Mouse (Mus musculus) heart, embryonic 12.5 days (tissue): ENCODE measurements around the gene Mcrip1. TPM values are rescaled to one million over a fixed set of nuclear protein-coding genes. Genes with fewer than 3 reads are reported as not detected.

ENCODE experiments used
- ATAC-seq: fragments of 200-750 bp; cut with Nextera tagmentation; 2 replicates; pipeline ENCODE4 v1.8.0; 2017; ENCODE audit warnings: moderate TSS enrichment, moderate library complexity; ENCODE audit not compliant: insufficient number of reproducible peaks, low FRiP score
- H3K27ac ChIP-seq: fragments of 300-500 bp; sonication (generic); 2 replicates; pipeline ENCODE4 v1.5.1; 2016; ENCODE audit warnings: mild to moderate bottlenecking, moderate library complexity; ENCODE audit not compliant: poor library complexity, severe bottlenecking
- H3K27me3 ChIP-seq: fragments of 300-500 bp; sonication (generic); replicated peaks from 2 replicates; pipeline ENCODE4 v1.6.1; 2016; ENCODE audit warnings: mild to moderate bottlenecking, moderate library complexity
- H3K36me3 ChIP-seq: fragments of 300-500 bp; sonication (generic); 2 replicates; pipeline ENCODE4 v1.6.1; 2016; ENCODE audit warnings: mild to moderate bottlenecking, moderate library complexity
- H3K4me1 ChIP-seq: fragments of 300-500 bp; sonication (generic); replicated peaks from 2 replicates; pipeline ENCODE4 v1.6.1; 2016; ENCODE audit warnings: mild to moderate bottlenecking
- H3K4me2 ChIP-seq: fragments of 300-500 bp; sonication (generic); 2 replicates; pipeline ENCODE4 v1.6.1; 2016; ENCODE audit warnings: mild to moderate bottlenecking, moderate library complexity
- H3K4me3 ChIP-seq: fragments of 300-500 bp; sonication (generic); 2 replicates; pipeline ENCODE4 v1.5.1; 2016; ENCODE audit warnings: mild to moderate bottlenecking
- H3K9ac ChIP-seq: fragments of 300-500 bp; sonication (generic); 2 replicates; pipeline ENCODE4 v1.6.1; 2016; ENCODE audit warnings: mild to moderate bottlenecking, moderate library complexity
- H3K9me3 ChIP-seq: fragments of 300-500 bp; sonication (generic); replicated peaks from 2 replicates; pipeline ENCODE4 v1.6.1; 2016; ENCODE audit warnings: mild to moderate bottlenecking, moderate library complexity
- WGBS: fragments of 180-500 bp; shearing (Covaris S2); methylation state at CpG from one replicate; pipeline ENCODE4 v1.1.7; 2016; 5-methylcytosine and 5-hydroxymethylcytosine counted together
- polyA plus RNA-seq: library from polyadenylated mRNA; unstranded; fragments of >200 nt; fragmentation: Nextera tagmentation; extraction: Ambion mirVana; gene quantifications from 2 replicates; pipeline ENCODE4 v1.2.1, GENCODE M21; 2016

The Mcrip1 gene
- polyA plus RNA-seq, 1 experiment from 2014 or later, result 126 TPM

DNA sequence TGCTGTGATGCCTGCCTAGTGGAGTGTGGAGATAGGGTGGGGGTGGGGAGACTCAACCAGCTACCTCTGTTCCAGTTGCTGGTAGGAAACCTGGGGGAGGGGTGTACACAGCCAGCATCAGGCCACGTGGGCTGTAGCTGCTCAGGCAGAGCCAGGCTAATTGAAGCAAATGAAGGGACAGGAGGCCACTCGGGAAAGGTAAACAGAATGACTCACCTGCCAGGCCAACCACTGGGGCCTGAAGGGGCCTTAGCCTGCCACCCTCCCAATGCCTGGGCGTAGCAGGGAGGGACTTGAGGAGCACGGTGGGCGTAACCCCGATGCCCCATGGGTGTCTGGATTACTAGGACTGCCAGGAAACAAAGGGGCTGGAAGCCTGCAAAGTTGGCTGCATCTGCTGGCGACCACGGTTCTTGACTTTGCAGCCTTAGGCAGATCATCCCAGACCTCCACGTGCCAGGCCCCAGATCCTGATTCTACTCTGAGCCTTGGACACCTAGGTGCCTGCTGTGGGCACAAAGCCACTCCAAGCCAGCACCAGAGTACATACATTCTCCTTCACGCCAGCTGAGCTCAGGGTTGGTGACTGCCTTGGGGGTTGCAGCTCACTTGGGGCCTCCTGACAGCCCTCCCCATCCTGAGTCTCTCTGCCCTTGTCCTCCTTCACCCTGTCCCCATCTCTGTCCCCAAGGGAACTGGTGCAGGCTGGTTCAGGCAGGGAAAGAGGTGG is 10.1 kb downstream of the Mcrip1 start:
- Histone ChIP-seq H3K9ac (peak overlapping the region; percentile 29; the same call in 1 of the 2 replicates), H3K4me3 (no peak overlapping the region), H3K4me2 (no peak overlapping the region), H3K4me1 (peaks cover 35% of the 10 kb centered on the region), H3K9me3 (no peaks in the 10 kb centered on the region), H3K27me3 (peaks cover 28% of the 10 kb centered on the region), H3K36me3 (peaks cover 27% of the 10 kb centered on the region), H3K27ac (no peak overlapping the region)
- WGBS, result 34% methylated on average over 10 of the region's 10 CpGs
- no peak for ATAC-seq

DNA sequence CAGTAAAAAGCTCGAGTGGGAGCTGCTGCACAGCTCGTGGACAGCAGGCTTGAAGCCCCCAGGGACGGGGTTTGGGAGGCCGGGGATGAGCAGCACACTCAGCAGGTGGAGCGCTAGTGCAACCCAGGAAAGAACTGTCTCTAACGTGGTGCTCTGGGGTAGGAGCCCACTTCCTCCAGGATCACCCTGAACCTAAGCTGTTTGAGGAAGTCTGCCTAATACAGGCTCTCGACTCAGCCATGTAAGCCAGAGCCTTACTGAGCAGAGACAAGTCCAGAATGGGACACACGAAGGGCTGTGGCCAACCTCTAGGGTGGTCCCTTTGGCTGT is 10.6 kb downstream of the Mcrip1 start:
- H3K27ac ChIP-seq, result no peak overlapping the region
- H3K4me1 ChIP-seq, result peaks cover 35% of the 10 kb centered on the region
- H3K36me3 ChIP-seq, result peaks cover 22% of the 10 kb centered on the region
- H3K27me3 ChIP-seq, result peaks cover 34% of the 10 kb centered on the region
- 48% methylated on average over 8 of the region's 8 CpGs for WGBS
- H3K4me3 ChIP-seq, result no peak overlapping the region
- no peak overlapping the region for H3K4me2 ChIP-seq
- no peaks in the 10 kb centered on the region for H3K9me3 ChIP-seq
- H3K9ac ChIP-seq, result no peak overlapping the region
- ATAC-seq, result no peak

DNA sequence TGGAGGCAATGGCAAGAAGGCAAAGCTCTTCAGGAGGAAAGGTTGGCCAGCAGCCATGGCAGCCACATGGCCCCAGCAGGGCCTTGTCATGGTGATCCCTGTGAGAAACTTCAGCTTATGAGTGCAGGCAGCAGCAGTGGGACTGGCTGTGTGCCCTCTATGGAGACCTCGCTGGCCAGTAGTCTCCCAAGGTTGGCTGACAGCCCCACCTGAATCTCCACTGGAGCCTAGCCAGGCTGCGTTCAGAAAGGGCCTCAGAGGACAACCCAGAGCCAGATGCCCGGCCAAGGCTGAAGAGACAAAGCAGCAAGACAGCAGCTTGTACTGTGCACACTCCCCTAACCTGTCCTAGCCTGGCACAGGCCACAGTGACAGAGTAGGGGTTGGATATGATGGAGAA is 11.0 kb downstream of the Mcrip1 start:
- no peak overlapping the region for H3K27ac ChIP-seq
- H3K36me3 ChIP-seq, result peaks cover 18% of the 10 kb centered on the region
- no peak overlapping the region for H3K4me3 ChIP-seq
- H3K9ac ChIP-seq, result no peak overlapping the region
- H3K27me3 ChIP-seq, result peaks cover 38% of the 10 kb centered on the region
- 71% methylated on average over 3 of the region's 3 CpGs for WGBS
- peaks cover 35% of the 10 kb centered on the region for H3K4me1 ChIP-seq
- H3K9me3 ChIP-seq, result no peaks in the 10 kb centered on the region
- ATAC-seq, result no peak
- no peak overlapping the region for H3K4me2 ChIP-seq

DNA sequence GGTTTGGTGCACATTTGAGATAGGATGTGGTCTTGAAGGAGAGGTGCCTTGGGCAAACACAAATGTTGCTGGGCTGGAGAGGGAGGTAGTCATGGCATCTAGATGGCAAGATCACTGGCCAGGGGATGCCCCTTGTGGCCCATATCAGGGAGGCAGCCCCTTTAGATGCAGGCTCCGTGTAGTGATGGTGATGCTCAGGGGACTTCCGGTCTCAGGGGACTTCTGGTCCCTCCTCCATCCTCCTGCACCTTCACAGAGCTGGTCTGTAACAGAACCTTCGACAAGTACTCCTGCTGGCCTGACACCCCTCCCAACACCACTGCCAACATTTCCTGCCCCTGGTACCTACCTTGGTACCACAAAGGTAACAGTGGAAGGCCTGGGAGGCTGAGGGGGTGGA is 13.7 kb downstream of the Mcrip1 start:
- Histone ChIP-seq H3K4me2 (no peak overlapping the region), H3K36me3 (no peaks in the 10 kb centered on the region), H3K9ac (no peak overlapping the region), H3K9me3 (no peaks in the 10 kb centered on the region), H3K4me3 (no peak overlapping the region), H3K27ac (no peak overlapping the region), H3K27me3 (peaks cover 65% of the 10 kb centered on the region), H3K4me1 (peaks cover 33% of the 10 kb centered on the region)
- 76% methylated on average over 3 of the region's 3 CpGs for WGBS
- ATAC-seq, result no peak

GRCm38 (mm10) chr11:120535145-120535544 is 14.4 kb downstream of the Mcrip1 start:
- Histone ChIP-seq H3K27me3 (peaks cover 71% of the 10 kb centered on the region), H3K36me3 (no peaks in the 10 kb centered on the region)
- 44% methylated on average over 3 of the region's 3 CpGs for WGBS

DNA sequence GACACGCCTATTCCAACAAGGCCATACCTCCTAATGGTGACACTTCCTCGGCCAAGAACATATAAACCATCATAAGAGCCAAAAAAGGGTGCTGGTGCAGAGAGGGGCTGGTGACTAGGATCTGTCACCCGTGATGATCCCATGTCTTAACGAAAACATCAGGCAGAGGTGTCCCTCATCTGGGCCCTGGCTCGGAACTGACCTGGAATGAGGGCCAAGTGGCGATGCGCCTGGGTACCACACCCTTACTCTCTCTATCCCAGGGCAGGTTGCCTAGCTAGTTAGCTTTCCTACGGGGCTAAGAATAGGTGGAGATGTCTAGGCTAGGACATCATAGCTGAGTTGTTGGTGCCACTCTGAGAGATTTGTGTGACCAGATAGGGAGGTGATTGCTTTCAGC is 15.4 kb downstream of the Mcrip1 start:
- Histone ChIP-seq H3K36me3 (no peaks in the 10 kb centered on the region), H3K4me1 (peaks cover 30% of the 10 kb centered on the region), H3K27me3 (peaks cover 82% of the 10 kb centered on the region), H3K4me2 (no peak overlapping the region), H3K9ac (no peak overlapping the region), H3K9me3 (no peaks in the 10 kb centered on the region), H3K27ac (no peak overlapping the region), H3K4me3 (no peak overlapping the region)
- 78% methylated on average over 8 of the region's 8 CpGs for WGBS
- ATAC-seq, result no peak

More at GRCm38 (mm10) chr11:120535145-120535544, 14.4 kb downstream of the Mcrip1 start:
- no peak overlapping the region for H3K4me3 ChIP-seq
- H3K4me1 ChIP-seq, result peaks cover 39% of the 10 kb centered on the region
- H3K4me2 ChIP-seq, result no peak overlapping the region
- 0 out of 2 replicates have a peak overlapping the region, but pooled peaks have one; percentile 36 for H3K9ac ChIP-seq
- no peak overlapping the region for H3K27ac ChIP-seq
- H3K9me3 ChIP-seq, result no peaks in the 10 kb centered on the region
- no peak for ATAC-seq

DNA sequence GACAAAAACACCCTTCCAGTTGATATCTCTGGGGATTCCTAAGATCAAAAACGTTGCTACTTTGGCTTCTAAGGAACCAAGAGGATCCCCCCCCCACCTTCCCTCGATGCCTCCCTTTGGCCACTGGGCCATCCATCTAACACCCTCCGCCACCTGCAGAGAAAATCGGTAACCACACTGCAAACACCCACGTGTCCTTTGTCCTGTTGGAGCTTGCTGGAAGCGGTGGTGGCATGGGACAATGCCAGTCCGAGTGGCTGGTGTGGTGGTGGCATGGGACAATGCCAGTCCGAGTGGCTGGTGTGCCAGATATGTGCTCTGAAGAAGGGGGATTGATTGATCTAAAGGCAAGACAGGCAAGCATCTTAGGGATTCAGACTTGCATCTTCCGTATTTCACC is 17.9 kb downstream of the Mcrip1 start:
- Histone ChIP-seq H3K4me3 (no peak overlapping the region), H3K4me1 (peaks cover 22% of the 10 kb centered on the region), H3K4me2 (no peak overlapping the region), H3K9ac (no peak overlapping the region), H3K9me3 (no peaks in the 10 kb centered on the region), H3K36me3 (no peaks in the 10 kb centered on the region), H3K27me3 (peaks cover 90% of the 10 kb centered on the region), H3K27ac (no peak overlapping the region)
- WGBS, result 26% methylated on average over 9 of the region's 9 CpGs
- ATAC-seq, result no peak

GRCm38 (mm10) chr11:120530085-120530964 is 19.2 kb downstream of the Mcrip1 start, which contains the start of gene Gcgr:
Gcgr (plus strand) TSS chr11:120530699.
- WGBS, result 9% methylated on average over 56 of the region's 62 CpGs
- no peaks in the 10 kb centered on the region for H3K9me3 ChIP-seq
- peak within 1 kb of the TSS; percentile 76 for H3K4me2 ChIP-seq
- peak within 1 kb of the TSS; percentile 49 for H3K4me3 ChIP-seq
- ATAC-seq, result peak; percentile 30; the same call in 1 of the 2 replicates
- no peaks in the 10 kb centered on the region for H3K36me3 ChIP-seq
- H3K27ac ChIP-seq, result no peak within 1 kb of the TSS
- H3K4me1 ChIP-seq, result peaks cover 20% of the 10 kb centered on the region
- H3K9ac ChIP-seq, result peak within 1 kb of the TSS; percentile 66
- H3K27me3 ChIP-seq, result peaks cover 80% of the 10 kb centered on the region

GRCm38 (mm10) chr11:120528903-120529302 is 20.6 kb downstream of the Mcrip1 start:
- H3K36me3 ChIP-seq, result no peaks in the 10 kb centered on the region
- H3K4me2 ChIP-seq, result no peak overlapping the region
- H3K4me1 ChIP-seq, result peaks cover 16% of the 10 kb centered on the region
- ATAC-seq, result no peak
- no peak overlapping the region for H3K9ac ChIP-seq
- no peaks in the 10 kb centered on the region for H3K9me3 ChIP-seq
- no peak overlapping the region for H3K4me3 ChIP-seq
- whole genome bisulfite sequencing, result 63% methylated on average over 4 of the region's 4 CpGs
- H3K27me3 ChIP-seq, result peaks cover 66% of the 10 kb centered on the region
- no peak overlapping the region for H3K27ac ChIP-seq

DNA sequence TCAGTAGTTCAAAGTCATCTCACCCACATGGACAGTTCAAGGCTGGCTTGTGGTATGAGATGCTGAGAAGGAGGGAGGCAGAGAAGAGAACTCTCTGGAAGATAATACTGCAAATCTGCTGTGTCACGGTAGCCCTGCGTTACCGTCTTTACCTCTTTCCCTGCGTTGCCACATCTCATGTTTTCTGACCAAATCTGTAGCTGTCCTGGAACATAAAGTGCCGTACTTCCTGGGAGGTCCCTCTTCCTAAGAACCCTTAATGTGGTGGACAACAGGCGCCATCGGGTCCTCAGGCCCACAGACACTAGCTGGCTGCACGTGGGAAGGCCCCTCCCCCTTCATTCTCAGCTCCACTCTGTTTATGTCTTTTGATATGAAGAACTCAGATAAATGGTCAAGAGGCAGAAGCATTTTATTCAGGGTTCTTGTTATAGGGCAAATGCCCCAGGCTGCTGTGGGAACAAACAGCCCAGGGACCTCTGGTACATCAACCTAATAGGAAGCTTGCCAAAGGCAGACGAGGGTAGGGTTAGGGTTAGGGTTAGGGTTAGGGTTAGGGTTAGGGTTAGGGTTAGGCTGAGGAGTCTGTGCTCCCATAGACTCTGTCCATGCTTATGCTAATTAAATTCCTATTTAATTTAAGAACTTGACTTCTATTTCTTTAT is 21.7 kb downstream of the Mcrip1 start:
- H3K27me3 ChIP-seq, result peaks cover 55% of the 10 kb centered on the region
- no peak overlapping the region for H3K27ac ChIP-seq
- H3K4me1 ChIP-seq, result peaks cover 16% of the 10 kb centered on the region
- no peak overlapping the region for H3K9ac ChIP-seq
- 68% methylated on average over 9 of the region's 9 CpGs for WGBS
- H3K4me3 ChIP-seq, result no peak overlapping the region
- no peaks in the 10 kb centered on the region for H3K36me3 ChIP-seq
- H3K9me3 ChIP-seq, result no peaks in the 10 kb centered on the region
- no peak overlapping the region for H3K4me2 ChIP-seq
- ATAC-seq, result no peak

GRCm38 (mm10) chr11:120525959-120526358 is 23.6 kb downstream of the Mcrip1 start:
- Histone ChIP-seq H3K36me3 (no peaks in the 10 kb centered on the region), H3K9ac (no peak overlapping the region), H3K4me3 (no peak overlapping the region), H3K27ac (no peak overlapping the region), H3K9me3 (no peaks in the 10 kb centered on the region), H3K4me2 (no peak overlapping the region), H3K4me1 (peaks cover 14% of the 10 kb centered on the region), H3K27me3 (peaks cover 37% of the 10 kb centered on the region)
- ATAC-seq, result no peak
- WGBS, result 71% methylated on average over 2 of the region's 2 CpGs
